7 mouse cellular contexts compared by ENCODE assay signal in the genomic region with DNA sequence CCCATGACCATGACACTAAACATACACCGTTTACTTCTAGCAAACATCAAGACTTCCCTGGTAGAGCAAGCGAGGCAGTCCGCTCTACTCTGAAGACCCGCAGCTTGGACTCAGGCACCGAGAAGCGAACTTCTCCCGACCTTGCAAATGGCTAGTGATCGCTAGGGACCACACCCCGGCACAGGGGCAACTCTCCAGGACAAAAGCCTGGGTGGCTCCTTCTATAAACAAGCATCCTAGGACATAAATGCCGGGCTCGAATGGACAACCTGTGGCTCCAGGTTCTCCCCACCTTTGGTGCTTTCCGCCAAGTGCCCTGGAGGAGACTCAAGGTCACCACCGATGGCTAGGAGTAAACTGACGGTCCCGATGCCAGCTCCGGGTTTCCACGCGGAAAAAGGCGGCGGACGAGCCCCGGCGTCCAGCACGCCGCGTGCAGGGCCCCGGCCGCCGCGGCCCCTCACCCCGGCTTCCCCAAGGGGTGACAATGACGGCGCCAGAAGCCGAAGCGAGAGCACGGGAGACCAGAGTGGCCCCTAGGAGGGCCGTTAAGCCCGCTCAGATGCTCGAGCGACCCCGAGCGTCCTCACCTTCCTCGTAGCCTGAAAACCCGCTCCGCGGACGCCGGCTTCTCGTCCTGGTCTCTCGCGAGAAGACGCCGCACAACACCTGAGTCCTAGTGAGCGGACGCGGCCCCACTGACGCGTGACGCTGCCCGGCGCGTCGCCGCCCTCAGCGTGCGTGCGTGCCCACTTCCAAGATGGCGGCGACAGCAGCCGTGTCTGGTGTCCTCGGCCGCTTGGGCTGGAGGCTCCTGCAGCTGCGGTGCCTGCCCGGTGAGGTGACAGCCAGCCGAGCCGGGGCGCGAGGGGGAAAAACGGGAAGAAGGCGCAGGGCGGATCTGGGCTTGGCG. TPM values are rescaled to one million over a fixed set of nuclear protein-coding genes. Genes with fewer than 3 reads are reported as not detected.
A peak's percentile ranks its signal among the peaks of the same experiment; 100 is the strongest.
DNase-seq lines count a peak whose midpoint lies in the region; ATAC-seq and TF ChIP-seq lines count a peak whose summit lies in the region.

Coq9 (plus strand) TSS at position 660 of the 913 bp plus-strand sequence.
Ciapin1 (minus strand) TSS at position 697 of the 913 bp plus-strand sequence.

- no peaks in the 10 kb centered on the region for H3K9me3 ChIP-seq in intestine, postnatal 0 days (ENCODE audit: control insufficient read depth)
- H3K9me3 ChIP-seq in midbrain, embryonic 12.5 days = no peaks in the 10 kb centered on the region

- H3K27me3 ChIP-seq in intestine, postnatal 0 days (replicated peaks; ENCODE audit: control insufficient read depth, insufficient read depth, low read length) = no peaks in the 10 kb centered on the region
- no peaks in the 10 kb centered on the region for H3K27me3 ChIP-seq in midbrain, embryonic 12.5 days
- no peaks in the 10 kb centered on the region for H3K27me3 ChIP-seq in small intestine, adult 2 months (ENCODE audit: control insufficient read depth, insufficient read depth, low read length)

- H3K4me1 ChIP-seq in intestine, postnatal 0 days (replicated peaks; ENCODE audit: control insufficient read depth, insufficient read depth, low read length) = peaks cover 7% of the 10 kb centered on the region; the same call in 1 of the 2 replicates
- H3K4me1 ChIP-seq in midbrain, embryonic 12.5 days = peaks cover 19% of the 10 kb centered on the region
- peaks cover 5% of the 10 kb centered on the region for H3K4me1 ChIP-seq in small intestine, adult 2 months (ENCODE audit: control insufficient read depth, insufficient read depth, insufficient read length, low read length)

- peak; percentile 86 for TF ChIP-seq POLR2A in small intestine, adult 2 months (IDR thresholded peaks at IDR 0.05; ENCODE audit: low read depth, low read length)

- H3K4me2 ChIP-seq in intestine, postnatal 0 days (replicated peaks; ENCODE audit: low read depth) = peak within 1 kb of the TSS; percentile 87
- peak within 1 kb of the TSS; percentile 82 for H3K4me2 ChIP-seq in midbrain, embryonic 12.5 days (replicated peaks)

- H3K36me3 ChIP-seq in intestine, postnatal 0 days (ENCODE audit: control insufficient read depth, insufficient read depth) = peaks cover 6% of the 10 kb centered on the region; the same call in 1 of the 2 replicates
- no peaks in the 10 kb centered on the region for H3K36me3 ChIP-seq in midbrain, embryonic 12.5 days
- H3K36me3 ChIP-seq in small intestine, adult 2 months (ENCODE audit: control insufficient read depth, insufficient read depth, low read length) = peaks cover 5% of the 10 kb centered on the region

- peak within 1 kb of the TSS; percentile 98 for H3K27ac ChIP-seq in intestine, postnatal 0 days (ENCODE audit: low read depth, low read length)
- H3K27ac ChIP-seq in midbrain, embryonic 12.5 days (replicated peaks) = peak within 1 kb of the TSS; percentile 89
- peak within 1 kb of the TSS; percentile 95 for H3K27ac ChIP-seq in small intestine, adult 2 months (ENCODE audit: insufficient read depth, low read depth, low read length)

- intact Hi-C loops in left cerebral cortex, postnatal 4 days (cut with DNase I) = no loop called here

- peak within 1 kb of the TSS; percentile 96 for H3K4me3 ChIP-seq in intestine, postnatal 0 days (ENCODE audit: low read depth, low read length)
- peak within 1 kb of the TSS; percentile 95 for H3K4me3 ChIP-seq in midbrain, embryonic 12.5 days
- peak within 1 kb of the TSS; percentile 87 for H3K4me3 ChIP-seq in small intestine, adult 2 months (ENCODE audit: low read depth, low read length)

- peak within 1 kb of the TSS; percentile 94 for H3K9ac ChIP-seq in intestine, postnatal 0 days (ENCODE audit: low read depth, low read length)
- peak within 1 kb of the TSS; percentile 92 for H3K9ac ChIP-seq in midbrain, embryonic 12.5 days (replicated peaks)

- peak; percentile 93 for DNase-seq in adrenal gland, adult 8-10 months
- peak; percentile 92 for DNase-seq in embryo, embryonic 9.5 days (ENCODE audit: extremely low spot score)
- DNase-seq in gonadal fat pad, adult 2 months (ENCODE audit: low read depth) = no peak
- DNase-seq in left cerebral cortex, postnatal 4 days = peak; percentile 96

- under 1% methylated on average over 82 of the region's 82 CpGs for WGBS in intestine, postnatal 0 days
- under 1% methylated on average over 82 of the region's 82 CpGs for WGBS in midbrain, embryonic 12.5 days
- under 1% methylated on average over 82 of the region's 82 CpGs for WGBS in small intestine, adult 2 months

- peak; percentile 93 for ATAC-seq in intestine, postnatal 0 days
- ATAC-seq in midbrain, embryonic 12.5 days (ENCODE audit: low FRiP score, low read depth) = peak; percentile 98

- 0 out of 2 replicates have a peak, but pooled peaks have one; percentile 2 for TF ChIP-seq CTCF in intestine, postnatal 0 days (IDR thresholded peaks at IDR 0.05; ENCODE audit: low read depth)
- no peak for TF ChIP-seq CTCF in small intestine, adult 2 months (IDR thresholded peaks at IDR 0.05; ENCODE audit: extremely low read depth, insufficient read length, insufficient replicate concordance, low read depth, low read length)

RNA-seq across cellular contexts. Expression of gene Coq9, which starts in this region (rescaled TPM):
- total RNA-seq in adrenal gland, adult 8-10 months (2022) = 100 to 1,000 TPM; 145 to 165 (median 158) TPM
- 129 and 131 TPM in 2 replicates for polyA plus RNA-seq in gonadal fat pad, adult 2 months (2012; rRNA removed)
- polyA plus RNA-seq in intestine, postnatal 0 days (2015; fragmentation: Nextera tagmentation; extraction: Ambion mirVana) = 79.4 and 80.7 TPM in 2 replicates
- 10 to 100 TPM; 41.8 to 42.4 TPM for total RNA-seq in left cerebral cortex, postnatal 4 days (2021)
- 53.4 and 54.4 TPM in 2 replicates for polyA plus RNA-seq in midbrain, embryonic 12.5 days (2016; fragmentation: Nextera tagmentation; extraction: Ambion mirVana)
- polyA plus RNA-seq in small intestine, adult 2 months (2012; rRNA removed) = 154 and 238 TPM in 2 replicates

RNA-seq across cellular contexts. Expression of gene Ciapin1, which starts in this region (rescaled TPM):
- 10 to 100 TPM; 67.0 to 99.3 (median 78.5) TPM for total RNA-seq in adrenal gland, adult 8-10 months (2022)
- polyA plus RNA-seq in gonadal fat pad, adult 2 months (2012; rRNA removed) = 18.2 and 26.9 TPM in 2 replicates
- 88.1 and 95.1 TPM in 2 replicates for polyA plus RNA-seq in intestine, postnatal 0 days (2015; fragmentation: Nextera tagmentation; extraction: Ambion mirVana)
- 10 to 100 TPM; 84.3 to 84.6 TPM for total RNA-seq in left cerebral cortex, postnatal 4 days (2021)
- 182 and 192 TPM in 2 replicates for polyA plus RNA-seq in midbrain, embryonic 12.5 days (2016; fragmentation: Nextera tagmentation; extraction: Ambion mirVana)
- polyA plus RNA-seq in small intestine, adult 2 months (2012; rRNA removed) = 16.7 and 32.0 TPM in 2 replicates
